Mouse (Mus musculus): ENCODE measurements at regions not wholly inside any gene's neighbourhood (a gene's known extent, or its start where the extent isn't known, plus 50 kb on each side); places are given as distances from the start of the nearest gene placed in this dataset.

DNA sequence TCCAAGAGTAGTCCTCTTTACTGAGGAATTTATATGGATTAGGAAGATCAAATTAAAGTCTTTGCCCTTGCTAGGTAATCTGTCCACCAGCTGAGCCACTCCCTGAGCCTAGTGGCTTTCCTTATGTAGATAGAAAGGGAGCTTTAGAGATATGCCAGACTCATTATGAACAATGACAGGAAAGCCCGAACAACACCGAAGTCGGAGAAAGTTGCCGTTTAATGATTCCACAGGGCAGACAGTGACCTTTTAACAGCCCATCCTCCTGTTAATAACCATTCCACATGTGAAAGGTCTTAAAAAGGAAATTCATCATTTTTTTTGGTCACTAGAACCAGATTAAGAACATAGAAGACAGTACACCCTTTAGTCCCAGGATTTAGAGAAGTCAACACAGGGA lies 130.7 kb upstream of the Tbl1xr1 start:
- no peaks in the 10 kb centered on the region for H3K27me3 ChIP-seq (ENCODE audit: control insufficient read depth, insufficient read depth, low read length)
- H3K9me3 ChIP-seq (replicated peaks; ENCODE audit: control insufficient read depth, low read length): no peaks in the 10 kb centered on the region
- H3K4me3 ChIP-seq (ENCODE audit: low read depth, low read length): no peak overlapping the region
- H3K4me1 ChIP-seq (ENCODE audit: control insufficient read depth, insufficient read depth): no peaks in the 10 kb centered on the region
- H3K4me2 ChIP-seq (ENCODE audit: low read depth, low read length): no peak overlapping the region
- no peak overlapping the region for H3K9ac ChIP-seq (replicated peaks; ENCODE audit: low read depth, low read length)
- 62% methylated on average over 4 of the region's 4 CpGs for WGBS
- TF ChIP-seq EP300 (IDR thresholded peaks at IDR 0.05; ENCODE audit: low read depth) (no peak), CTCF (IDR thresholded peaks at IDR 0.05; ENCODE audit: low read depth) (no peak)
- ATAC-seq (ENCODE audit: insufficient read depth, low read depth) (no peak; the same call in 1 of the 2 replicates), DNase-seq (ENCODE audit: low spot score) (no peak)
- H3K27ac ChIP-seq (ENCODE audit: low read depth): no peak overlapping the region
- no peaks in the 10 kb centered on the region for H3K36me3 ChIP-seq (replicated peaks; ENCODE audit: control insufficient read depth, insufficient read depth, low read length)

DNA sequence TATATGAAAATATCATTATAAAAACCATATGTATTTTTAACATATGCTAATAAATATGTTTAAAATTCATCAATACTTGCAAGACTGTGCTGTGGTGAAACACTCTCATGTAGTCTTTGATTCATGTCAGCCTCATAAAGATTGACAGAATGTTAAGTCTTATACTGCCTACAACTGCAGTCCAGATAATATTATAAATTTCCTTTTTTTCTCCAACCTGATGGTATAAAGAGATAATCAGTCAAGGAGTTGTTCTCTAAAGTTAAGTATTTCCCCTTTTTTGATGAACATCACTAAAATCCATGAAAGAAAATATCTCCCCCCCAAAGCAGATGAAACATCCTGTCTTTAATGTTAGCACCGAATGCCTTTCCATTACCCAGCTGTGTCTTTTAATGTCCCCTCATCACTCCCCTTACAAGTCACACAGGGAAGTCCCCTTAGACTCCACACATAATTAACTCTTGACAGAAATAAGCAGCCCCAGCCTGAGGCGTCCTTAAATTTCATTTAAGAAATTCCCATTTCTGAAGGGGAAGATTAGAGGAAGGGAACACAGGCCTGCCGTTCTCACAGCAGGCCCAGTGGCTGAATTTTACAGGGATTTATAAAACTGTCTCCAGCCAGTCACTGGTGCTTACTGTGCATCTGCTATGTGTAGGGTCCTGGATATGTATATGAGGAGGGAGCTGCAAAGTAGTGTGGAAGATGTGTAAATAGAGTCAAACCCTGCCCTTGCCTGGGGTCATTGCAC lies 129.0 kb upstream of the Tbl1xr1 start:
- Histone ChIP-seq H3K36me3 (replicated peaks; ENCODE audit: control insufficient read depth, insufficient read depth, low read length) (no peaks in the 10 kb centered on the region), H3K27me3 (ENCODE audit: control insufficient read depth, insufficient read depth, low read length) (no peaks in the 10 kb centered on the region), H3K9ac (replicated peaks; ENCODE audit: low read depth, low read length) (no peak overlapping the region), H3K4me1 (ENCODE audit: control insufficient read depth, insufficient read depth) (peaks cover 7% of the 10 kb centered on the region; the same call in 1 of the 2 replicates), H3K27ac (ENCODE audit: low read depth) (no peak overlapping the region), H3K9me3 (replicated peaks; ENCODE audit: control insufficient read depth, low read length) (no peaks in the 10 kb centered on the region), H3K4me3 (ENCODE audit: low read depth, low read length) (no peak overlapping the region), H3K4me2 (ENCODE audit: low read depth, low read length) (no peak overlapping the region)
- TF ChIP-seq CTCF (IDR thresholded peaks at IDR 0.05; ENCODE audit: low read depth) (no peak), EP300 (IDR thresholded peaks at IDR 0.05; ENCODE audit: low read depth) (no peak)
- ATAC-seq (ENCODE audit: insufficient read depth, low read depth) (no peak), DNase-seq (ENCODE audit: low spot score) (no peak)
- 61% methylated on average over 3 of the region's 3 CpGs for WGBS

DNA sequence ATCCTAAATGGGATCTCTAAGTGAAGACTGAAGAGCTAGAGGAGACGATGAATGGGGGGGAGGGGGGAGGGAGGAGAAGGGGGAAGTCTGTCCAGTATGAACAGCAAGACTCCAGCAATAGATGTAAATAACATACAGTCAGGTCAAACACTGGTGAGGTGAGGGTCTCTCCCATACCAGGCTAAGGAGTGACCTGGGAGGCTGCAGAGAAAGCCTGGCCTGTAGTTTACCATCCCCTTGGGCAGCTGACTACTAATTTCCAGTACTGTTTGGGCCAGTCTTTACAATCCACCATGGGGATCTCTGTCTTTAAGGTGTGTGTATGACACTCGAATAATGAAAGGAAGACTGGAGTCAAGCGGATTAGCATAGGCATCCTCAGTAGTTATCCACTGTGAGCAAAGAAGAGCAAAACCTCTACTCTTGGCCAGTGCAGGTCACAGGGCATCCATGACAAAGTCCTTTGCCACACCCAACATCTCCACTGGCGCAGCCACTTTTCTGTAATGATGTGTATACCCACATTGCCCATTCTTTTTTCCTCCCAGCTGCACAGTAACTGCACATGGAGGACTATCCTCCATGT lies 128.3 kb upstream of the Tbl1xr1 start:
- no peak overlapping the region for H3K27ac ChIP-seq (ENCODE audit: low read depth)
- ATAC-seq (ENCODE audit: insufficient read depth, low read depth): no peak
- H3K4me3 ChIP-seq (ENCODE audit: low read depth, low read length): no peak overlapping the region

DNA sequence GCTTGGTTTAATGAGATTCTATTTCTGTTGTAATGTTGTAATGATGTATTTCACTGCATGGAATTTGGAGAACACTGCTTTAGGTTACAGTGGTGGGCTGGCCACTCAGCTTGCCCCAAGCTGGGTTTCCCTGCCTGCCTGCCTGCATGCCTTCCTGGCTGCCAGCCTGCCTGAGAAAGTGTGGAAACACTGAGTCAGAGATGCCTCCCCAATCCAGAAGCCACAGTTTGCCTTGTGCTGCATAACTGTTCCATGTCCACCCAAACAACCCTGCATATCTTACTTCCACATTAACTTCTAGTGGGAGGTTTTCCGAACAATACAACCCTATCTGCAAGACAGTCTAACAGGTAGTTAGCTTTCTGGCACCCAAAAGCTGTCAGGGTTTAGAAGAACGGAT lies 127.0 kb upstream of the Tbl1xr1 start:
- no peaks in the 10 kb centered on the region for H3K36me3 ChIP-seq (replicated peaks; ENCODE audit: control insufficient read depth, insufficient read depth, low read length)
- DNase-seq (ENCODE audit: low spot score) (no peak), ATAC-seq (ENCODE audit: insufficient read depth, low read depth) (no peak)
- H3K27me3 ChIP-seq (ENCODE audit: control insufficient read depth, insufficient read depth, low read length): no peaks in the 10 kb centered on the region
- no peak overlapping the region for H3K27ac ChIP-seq (ENCODE audit: low read depth)
- H3K4me3 ChIP-seq (ENCODE audit: low read depth, low read length): no peak overlapping the region
- no peak overlapping the region for H3K9ac ChIP-seq (replicated peaks; ENCODE audit: low read depth, low read length)
- peaks cover 18% of the 10 kb centered on the region for H3K4me1 ChIP-seq (ENCODE audit: control insufficient read depth, insufficient read depth)
- 60% methylated on average over 2 of the region's 2 CpGs for whole genome bisulfite sequencing
- no peak overlapping the region for H3K4me2 ChIP-seq (ENCODE audit: low read depth, low read length)
- TF ChIP-seq EP300 (IDR thresholded peaks at IDR 0.05; ENCODE audit: low read depth) (no peak), CTCF (IDR thresholded peaks at IDR 0.05; ENCODE audit: low read depth) (no peak)
- no peaks in the 10 kb centered on the region for H3K9me3 ChIP-seq (replicated peaks; ENCODE audit: control insufficient read depth, low read length)

More for the DNA sequence above, 128.3 kb upstream of the Tbl1xr1 start:
- H3K4me1 ChIP-seq (ENCODE audit: control insufficient read depth, insufficient read depth): peaks cover 14% of the 10 kb centered on the region
- no peak for DNase-seq (ENCODE audit: low spot score)
- no peaks in the 10 kb centered on the region for H3K36me3 ChIP-seq (replicated peaks; ENCODE audit: control insufficient read depth, insufficient read depth, low read length)
- H3K4me2 ChIP-seq (ENCODE audit: low read depth, low read length): no peak overlapping the region
- no peak overlapping the region for H3K9ac ChIP-seq (replicated peaks; ENCODE audit: low read depth, low read length)
- no peaks in the 10 kb centered on the region for H3K9me3 ChIP-seq (replicated peaks; ENCODE audit: control insufficient read depth, low read length)
- TF ChIP-seq CTCF (IDR thresholded peaks at IDR 0.05; ENCODE audit: low read depth) (no peak), EP300 (IDR thresholded peaks at IDR 0.05; ENCODE audit: low read depth) (no peak)
- no peaks in the 10 kb centered on the region for H3K27me3 ChIP-seq (ENCODE audit: control insufficient read depth, insufficient read depth, low read length)
- WGBS: 83% methylated on average over 4 of the region's 4 CpGs

DNA sequence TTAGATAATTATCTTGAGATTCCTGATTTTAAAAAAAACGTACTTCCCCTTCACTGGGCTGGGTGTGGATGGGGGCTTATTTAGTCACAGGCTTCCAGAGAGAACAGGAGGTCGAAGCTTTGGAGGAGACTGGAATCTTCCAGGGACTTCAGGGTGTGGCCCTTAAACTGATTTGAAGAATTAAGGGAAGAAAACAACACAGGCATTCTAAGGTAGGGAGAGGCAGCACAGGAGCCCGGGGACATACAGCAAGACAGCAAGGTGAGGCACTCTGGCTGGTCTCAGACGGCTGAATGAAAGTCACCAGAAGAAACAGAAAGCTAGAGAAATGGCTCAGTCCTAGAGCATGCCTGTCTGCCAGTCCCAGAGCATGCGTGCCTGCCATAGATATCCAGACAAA lies 125.9 kb upstream of the Tbl1xr1 start:
- ATAC-seq (ENCODE audit: insufficient read depth, low read depth) (no peak), DNase-seq (ENCODE audit: low spot score) (no peak)
- no peaks in the 10 kb centered on the region for H3K36me3 ChIP-seq (replicated peaks; ENCODE audit: control insufficient read depth, insufficient read depth, low read length)
- no peak overlapping the region for H3K9ac ChIP-seq (replicated peaks; ENCODE audit: low read depth, low read length)
- H3K4me1 ChIP-seq (ENCODE audit: control insufficient read depth, insufficient read depth): peaks cover 18% of the 10 kb centered on the region
- TF ChIP-seq EP300 (IDR thresholded peaks at IDR 0.05; ENCODE audit: low read depth) (no peak), CTCF (IDR thresholded peaks at IDR 0.05; ENCODE audit: low read depth) (no peak)
- H3K27ac ChIP-seq (ENCODE audit: low read depth): no peak overlapping the region
- H3K4me2 ChIP-seq (ENCODE audit: low read depth, low read length): no peak overlapping the region
- 76% methylated on average over 5 of the region's 5 CpGs for WGBS
- no peak overlapping the region for H3K4me3 ChIP-seq (ENCODE audit: low read depth, low read length)
- H3K9me3 ChIP-seq (replicated peaks; ENCODE audit: control insufficient read depth, low read length): no peaks in the 10 kb centered on the region
- no peaks in the 10 kb centered on the region for H3K27me3 ChIP-seq (ENCODE audit: control insufficient read depth, insufficient read depth, low read length)

Data from heart, postnatal 0 days (tissue).